Mouse (Mus musculus) heart, postnatal 0 days (tissue): ENCODE data around the gene Mmp12.

Source experiments
- CTCF ChIP-seq: IDR thresholded peaks from 2 replicates; pipeline ENCODE4 v1.5.1; 2016; ENCODE audit warnings: antibody characterized with exemption, control low read depth, low read depth
- EP300 ChIP-seq: IDR thresholded peaks from 2 replicates; pipeline ENCODE4 v1.6.1; 2016; ENCODE audit warnings: antibody characterized with exemption, low read depth

- TF ChIP-seq CTCF (no peak), EP300 (no peak)
Measured at GRCm38 (mm10) chr9:7336740-7337483, 7.3 kb upstream of the Mmp12 start.
